Mouse (Mus musculus) thymus, adult 2 months (tissue): ENCODE results near the gene Rsg1. TPM values are rescaled to one million over a fixed set of nuclear protein-coding genes. Genes with fewer than 3 reads are reported as not detected.

ENCODE experiments used
- DNase-seq: peaks from one replicate; pipeline ENCODE4 v3.0.0; 2021
- H3K27ac ChIP-seq: fragments of 200-500 bp; 2 replicates; pipeline ENCODE4 v1.5.1; 2012; ENCODE audit warnings: low read length, control low read depth; ENCODE audit not compliant: control insufficient read depth, insufficient read depth
- H3K27me3 ChIP-seq: fragments of 200-500 bp; 2 replicates; pipeline ENCODE4 v1.6.1; 2012; ENCODE audit warnings: mild to moderate bottlenecking, low read length, moderate library complexity, mixed read lengths; ENCODE audit not compliant: control insufficient read depth, insufficient read depth
- H3K36me3 ChIP-seq: fragments of 200-500 bp; 2 replicates; pipeline ENCODE4 v1.6.1; 2012; ENCODE audit warnings: mild to moderate bottlenecking, low read length, moderate library complexity; ENCODE audit not compliant: control insufficient read depth, insufficient read depth
- H3K4me1 ChIP-seq: fragments of 200-500 bp; replicated peaks from 2 replicates; pipeline ENCODE4 v1.6.1; 2012; ENCODE audit warnings: low read length; ENCODE audit not compliant: control insufficient read depth, insufficient read depth
- H3K4me3 ChIP-seq: fragments of 200-500 bp; 2 replicates; pipeline ENCODE4 v1.5.1; 2012; ENCODE audit warnings: mild to moderate bottlenecking, low read length, control low read depth, moderate library complexity; ENCODE audit not compliant: control insufficient read depth, insufficient read depth
- CTCF ChIP-seq: fragments of 200-500 bp; IDR thresholded peaks from 2 replicates; pipeline ENCODE4 v1.5.1; 2012; ENCODE audit warnings: mild to moderate bottlenecking, control low read depth, low read length, moderate library complexity, borderline replicate concordance; ENCODE audit not compliant: control insufficient read depth, poor library complexity, insufficient read depth; ENCODE audit errors: extremely low read depth
- POLR2A ChIP-seq: fragments of 200-500 bp; IDR thresholded peaks from 2 replicates; pipeline ENCODE4 v1.6.1; 2012; ENCODE audit warnings: mild to moderate bottlenecking, low read length, control low read depth, moderate library complexity; ENCODE audit not compliant: control insufficient read depth, poor library complexity, insufficient read depth; ENCODE audit errors: extremely low read depth
- WGBS: fragments of 180-500 bp; shearing (Covaris S2); methylation state at CpG from one replicate; pipeline ENCODE4 v1.1.7; 2018; 5-methylcytosine and 5-hydroxymethylcytosine counted together
- polyA plus RNA-seq: library from polyadenylated mRNA; depleted of rRNA; stranded (reverse); fragments of >200 nt; gene quantifications from 2 replicates; pipeline ENCODE4 v1.2.3, GENCODE M21; 2012

Rsg1 gene
- polyA plus RNA-seq, 1 experiment = 3.5 TPM

DNA sequence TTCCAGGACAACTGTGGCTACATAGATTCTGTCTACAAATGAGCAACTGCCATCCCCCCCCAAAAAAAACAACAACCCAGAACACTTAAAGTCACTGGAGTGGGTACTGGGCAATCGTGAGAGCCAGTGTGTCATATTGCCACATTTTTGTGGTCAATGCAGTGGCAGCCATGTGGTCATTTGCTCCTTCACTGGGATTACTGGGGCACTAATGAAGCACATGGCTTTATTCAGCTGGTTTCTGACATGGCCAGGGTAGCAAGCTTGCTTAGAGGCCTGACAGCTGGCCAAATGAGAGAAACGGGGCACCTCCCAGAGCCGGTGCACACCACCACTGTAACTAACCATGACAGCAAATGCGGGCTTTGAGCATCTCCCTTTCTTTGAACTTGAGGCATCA, 35.3 kb upstream of the Rsg1 start:
- TF ChIP-seq CTCF (no peak), POLR2A (no peak)
- DNase-seq = no peak
- peaks cover 4% of the 10 kb centered on the region; the same call in 1 of the 2 replicates for H3K4me1 ChIP-seq
- H3K36me3 ChIP-seq = peaks cover 19% of the 10 kb centered on the region; the same call in 1 of the 2 replicates
- H3K27me3 ChIP-seq = no peaks in the 10 kb centered on the region
- H3K4me3 ChIP-seq = no peak overlapping the region
- no peak overlapping the region for H3K27ac ChIP-seq
- WGBS = 98% methylated on average over 4 of the region's 4 CpGs

GRCm38 (mm10) chr4:141180831-141181230, 32.9 kb upstream of the Rsg1 start:
- Histone ChIP-seq H3K4me1 (peaks cover 4% of the 10 kb centered on the region; the same call in 1 of the 2 replicates), H3K27ac (no peak overlapping the region), H3K27me3 (no peaks in the 10 kb centered on the region), H3K4me3 (no peak overlapping the region), H3K36me3 (peaks cover 16% of the 10 kb centered on the region; the same call in 1 of the 2 replicates)
- TF ChIP-seq POLR2A (no peak), CTCF (no peak)
- DNase-seq = no peak
- 96% methylated on average over 8 of the region's 8 CpGs for WGBS

- Histone ChIP-seq H3K27ac (no peak overlapping the region), H3K36me3 (peaks cover 15% of the 10 kb centered on the region; the same call in 1 of the 2 replicates), H3K27me3 (no peaks in the 10 kb centered on the region), H3K4me1 (peaks cover 4% of the 10 kb centered on the region; the same call in 1 of the 2 replicates), H3K4me3 (no peak overlapping the region)
- no peak for DNase-seq
- TF ChIP-seq CTCF = no peak
- no peak for TF ChIP-seq POLR2A
- WGBS = 93% methylated on average over 6 of the region's 6 CpGs
These were observed 31.8 kb upstream of the Rsg1 start for GRCm38 (mm10) chr4:141181981-141182380.

DNA sequence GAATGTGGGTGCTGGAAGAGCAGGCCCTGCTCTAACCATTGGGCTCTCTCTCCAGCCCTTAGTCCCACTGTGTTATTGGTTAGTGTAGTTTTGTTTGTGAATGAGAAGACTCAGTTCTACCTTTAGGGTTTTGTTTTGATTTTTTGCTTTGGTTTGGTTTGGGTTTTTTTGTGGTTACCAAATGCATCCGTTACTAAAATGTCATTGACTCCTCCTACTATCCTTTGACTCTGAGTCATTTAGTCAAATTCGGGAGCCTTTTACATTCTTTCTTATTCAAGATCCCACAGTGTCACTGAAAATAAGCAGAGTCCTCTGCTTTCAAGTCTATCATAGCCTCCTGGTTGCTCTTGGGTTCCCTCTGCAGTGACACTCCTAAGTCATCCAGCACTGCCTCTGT, 29.8 kb upstream of the Rsg1 start:
- no peak for DNase-seq
- Histone ChIP-seq H3K27ac (no peak overlapping the region), H3K27me3 (no peaks in the 10 kb centered on the region), H3K4me3 (no peak overlapping the region), H3K36me3 (peaks cover 12% of the 10 kb centered on the region; the same call in 1 of the 2 replicates), H3K4me1 (peaks cover 4% of the 10 kb centered on the region; the same call in 1 of the 2 replicates)
- TF ChIP-seq CTCF (no peak), POLR2A (no peak)
- 26% methylated on average over 2 of the region's 2 CpGs for WGBS

DNA sequence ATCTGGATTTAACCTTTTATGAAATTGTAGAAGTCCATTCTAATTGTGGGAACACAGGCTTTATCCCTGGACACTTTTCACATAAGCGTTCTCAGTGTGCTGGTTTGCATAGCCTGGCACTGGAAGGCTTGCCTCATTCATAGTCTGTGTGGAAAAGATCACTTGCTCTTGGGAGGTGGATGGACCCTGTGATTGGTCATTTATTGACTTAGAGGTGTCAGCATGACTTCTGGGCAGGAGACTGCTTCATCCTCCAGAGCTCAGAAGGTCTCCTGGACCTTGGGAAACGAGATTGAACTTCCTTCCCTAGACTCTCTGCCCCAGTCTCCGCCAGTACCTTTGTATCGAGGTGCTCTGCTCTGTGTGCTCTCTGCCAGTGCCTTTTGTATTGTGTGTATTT, 29.3 kb upstream of the Rsg1 start:
- TF ChIP-seq CTCF (no peak), POLR2A (no peak)
- WGBS = 97% methylated on average over 4 of the region's 4 CpGs

DNA sequence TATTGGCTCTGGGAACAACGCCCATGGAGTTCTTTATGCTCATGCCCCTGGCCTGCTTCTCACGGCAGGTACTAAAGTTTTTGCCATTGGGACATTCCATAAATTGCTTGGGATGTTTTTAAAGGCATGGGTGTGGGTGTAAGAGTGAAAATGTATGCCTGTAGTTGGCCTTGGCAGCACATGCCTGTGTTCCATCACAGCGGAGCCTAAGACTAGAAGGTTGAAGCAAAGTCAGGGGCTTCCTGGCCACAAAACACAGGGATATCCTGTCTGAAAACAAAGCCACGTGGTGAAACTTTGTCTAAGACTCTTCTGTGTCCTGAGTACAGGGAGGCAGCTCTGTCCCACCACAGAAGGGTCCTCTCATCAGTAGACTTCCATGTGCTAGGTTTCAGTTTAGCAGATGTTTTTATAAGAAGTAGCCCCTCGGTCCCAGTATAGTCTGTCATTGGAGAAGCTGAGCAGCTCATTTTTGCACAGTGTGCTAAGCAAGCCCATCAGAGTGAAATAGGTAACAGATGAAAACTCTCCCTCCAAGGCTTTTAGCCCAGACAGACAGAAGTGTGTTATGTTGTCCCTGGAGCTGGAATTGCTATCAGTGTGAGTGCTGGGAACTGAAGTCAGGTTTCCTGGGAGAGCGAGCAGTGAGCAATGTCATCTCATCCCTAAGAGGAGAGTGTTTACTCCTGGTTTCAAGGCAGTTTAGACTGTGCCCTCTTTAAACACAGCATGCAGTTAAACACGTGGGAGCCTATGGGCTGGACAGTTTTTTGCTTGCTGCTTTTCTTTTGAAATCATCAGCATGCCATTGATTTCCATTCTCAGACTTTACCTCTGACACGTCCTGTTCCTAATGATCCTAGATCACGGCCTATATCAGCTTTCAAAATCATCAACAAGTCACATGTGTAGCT, 26.6 kb upstream of the Rsg1 start:
- Histone ChIP-seq H3K4me1 (peaks cover 4% of the 10 kb centered on the region; the same call in 1 of the 2 replicates), H3K27me3 (no peaks in the 10 kb centered on the region), H3K36me3 (peaks cover 1% of the 10 kb centered on the region; the same call in 1 of the 2 replicates), H3K4me3 (no peak overlapping the region), H3K27ac (no peak overlapping the region)
- WGBS = 75% methylated on average over 9 of the region's 9 CpGs
- TF ChIP-seq CTCF (no peak), POLR2A (no peak)
- no peak for DNase-seq

More for the DNA sequence above, 29.3 kb upstream of the Rsg1 start:
- Histone ChIP-seq H3K27me3 (no peaks in the 10 kb centered on the region), H3K36me3 (peaks cover 12% of the 10 kb centered on the region; the same call in 1 of the 2 replicates), H3K27ac (no peak overlapping the region), H3K4me3 (no peak overlapping the region), H3K4me1 (peaks cover 4% of the 10 kb centered on the region; the same call in 1 of the 2 replicates)
- DNase-seq = no peak
